Mouse (Mus musculus) forebrain, embryonic 11.5 days (tissue): ENCODE results near the gene Srrm1. TPM values are rescaled to one million over a fixed set of nuclear protein-coding genes. Genes with fewer than 3 reads are reported as not detected.

ENCODE experiments used
- ATAC-seq: fragments of 200-750 bp; cut with Nextera tagmentation; replicated peaks from 2 replicates; pipeline ENCODE4 v1.8.0; 2017; ENCODE audit warnings: moderate TSS enrichment; ENCODE audit not compliant: low FRiP score
- DNase-seq: peaks from one replicate; pipeline ENCODE4 v3.0.0-alpha.2; 2017; ENCODE audit warnings: low spot score
- H3K27ac ChIP-seq: fragments of 300-500 bp; sonication (generic); 2 replicates; pipeline ENCODE4 v1.5.1; 2014; ENCODE audit warnings: low read depth, low read length
- H3K27me3 ChIP-seq: fragments of 300-500 bp; sonication (generic); 2 replicates; pipeline ENCODE4 v1.6.1; 2014; ENCODE audit warnings: mild to moderate bottlenecking, low read length, mixed read lengths; ENCODE audit not compliant: control insufficient read depth, insufficient read depth
- H3K36me3 ChIP-seq: fragments of 300-500 bp; sonication (generic); 2 replicates; pipeline ENCODE4 v1.6.1; 2014; ENCODE audit warnings: mild to moderate bottlenecking, low read length, moderate library complexity, mixed read lengths; ENCODE audit not compliant: control insufficient read depth, insufficient read depth
- H3K4me1 ChIP-seq: fragments of 300-500 bp; sonication (generic); replicated peaks from 2 replicates; pipeline ENCODE4 v1.6.1; 2014; ENCODE audit warnings: low read length, mixed read lengths; ENCODE audit not compliant: control insufficient read depth, insufficient read depth
- H3K4me2 ChIP-seq: fragments of 300-500 bp; sonication (generic); 2 replicates; pipeline ENCODE4 v1.6.1; 2014; ENCODE audit warnings: low read depth, mild to moderate bottlenecking, low read length, moderate library complexity, mixed read lengths; ENCODE audit not compliant: severe bottlenecking
- H3K4me3 ChIP-seq: fragments of 300-500 bp; sonication (generic); 2 replicates; pipeline ENCODE4 v1.5.1; 2014; ENCODE audit warnings: low read depth, low read length
- H3K9ac ChIP-seq: fragments of 300-500 bp; sonication (generic); 2 replicates; pipeline ENCODE4 v1.6.1; 2014; ENCODE audit warnings: low read length
- H3K9me3 ChIP-seq: fragments of 300-500 bp; sonication (generic); 2 replicates; pipeline ENCODE4 v1.6.1; 2016; ENCODE audit warnings: low read length, mixed read lengths; ENCODE audit not compliant: control insufficient read depth
- WGBS: fragments of 180-500 bp; shearing (Covaris S2); extraction: QIAGEN DNeasy Blood & Tissue Kit; methylation state at CpG from one replicate; pipeline ENCODE4 v1.1.7; 2014; 5-methylcytosine and 5-hydroxymethylcytosine counted together
- polyA plus RNA-seq: library from polyadenylated mRNA; unstranded; fragments of >200 nt; fragmentation: Nextera tagmentation; extraction: Ambion mirVana; gene quantifications from 2 replicates; pipeline ENCODE4 v1.2.1, GENCODE M21; 2014

The Srrm1 gene
- polyA plus RNA-seq, 1 experiment from 2014 or later, result 241 TPM

GRCm38 (mm10) chr4:135271881-135272616, 81.1 kb downstream of the Srrm1 start:
- peak; percentile 66 for ATAC-seq

GRCm38 (mm10) chr4:135271419-135271828, 81.7 kb downstream of the Srrm1 start:
- ATAC-seq (no peak), DNase-seq (no peak)
- Histone ChIP-seq H3K4me3 (peak overlapping the region; percentile 92), H3K4me1 (peaks cover 18% of the 10 kb centered on the region), H3K9ac (peak overlapping the region; percentile 95), H3K36me3 (no peaks in the 10 kb centered on the region), H3K27me3 (peaks cover 3% of the 10 kb centered on the region; the same call in 1 of the 2 replicates), H3K27ac (no peak overlapping the region), H3K4me2 (peak overlapping the region; percentile 59), H3K9me3 (no peaks in the 10 kb centered on the region)
- WGBS, result 1% methylated on average over 20 of the region's 20 CpGs

More at GRCm38 (mm10) chr4:135271881-135272616, 81.1 kb downstream of the Srrm1 start:
- H3K9me3 ChIP-seq, result no peaks in the 10 kb centered on the region
- H3K27me3 ChIP-seq, result peaks cover 3% of the 10 kb centered on the region; the same call in 1 of the 2 replicates
- peaks cover 18% of the 10 kb centered on the region for H3K4me1 ChIP-seq
- peak overlapping the region; percentile 95 for H3K27ac ChIP-seq
- DNase-seq, result peak; percentile 84
- H3K9ac ChIP-seq, result peak overlapping the region; percentile 95
- peak overlapping the region; percentile 92 for H3K4me3 ChIP-seq
- H3K4me2 ChIP-seq, result peak overlapping the region; percentile 59
- WGBS, result under 1% methylated on average over 60 of the region's 67 CpGs
- H3K36me3 ChIP-seq, result no peaks in the 10 kb centered on the region

Other genes with a start within 250 kb of the Srrm1 start
- 0.04 and 0.07 TPM in 2 replicates for gene Runx3, start 232.7 kb downstream of the Srrm1 start, polyA plus RNA-seq
- gene Clic4, start 80.5 kb downstream of the Srrm1 start, polyA plus RNA-seq, result 194 and 195 TPM in 2 replicates
- 0.20 and 0.43 TPM in 2 replicates for gene Ncmap, start 44.9 kb upstream of the Srrm1 start, polyA plus RNA-seq
- gene Rcan3, start 80.5 kb upstream of the Srrm1 start, polyA plus RNA-seq, result 12.7 and 14.1 TPM in 2 replicates
- gene Stpg1, start 141.5 kb upstream of the Srrm1 start, polyA plus RNA-seq, result 0.35 and 0.44 TPM in 2 replicates
- gene Nipal3, start 141.7 kb upstream of the Srrm1 start, polyA plus RNA-seq, result 3.0 and 3.2 TPM in 2 replicates
- gene Grhl3, start 220.3 kb upstream of the Srrm1 start, polyA plus RNA-seq, result 3.9 and 4.5 TPM in 2 replicates